Mouse (Mus musculus) forebrain, embryonic 12.5 days (tissue): ENCODE measurements around the gene Klk1b4. TPM values are rescaled to one million over a fixed set of nuclear protein-coding genes. Genes with fewer than 3 reads are reported as not detected.
"Not testable (repeated sequence)": the region's sequence is repeated elsewhere in the genome, so short reads cannot be mapped to it uniquely, and the experiment has no call there.

Experiments used
- ATAC-seq: fragments of 200-750 bp; cut with Nextera tagmentation; 2 replicates; pipeline ENCODE4 v1.8.0; 2017; ENCODE audit warnings: moderate TSS enrichment; ENCODE audit not compliant: low FRiP score
- H3K27ac ChIP-seq: fragments of 300-500 bp; sonication (generic); 2 replicates; pipeline ENCODE4 v1.5.1; 2016; ENCODE audit warnings: mild to moderate bottlenecking
- H3K27me3 ChIP-seq: fragments of 300-500 bp; sonication (generic); 2 replicates; pipeline ENCODE4 v1.6.1; 2016; ENCODE audit warnings: mild to moderate bottlenecking
- H3K36me3 ChIP-seq: fragments of 300-500 bp; sonication (generic); replicated peaks from 2 replicates; pipeline ENCODE4 v1.6.1; 2016; ENCODE audit warnings: mild to moderate bottlenecking
- H3K4me1 ChIP-seq: fragments of 300-500 bp; sonication (generic); 2 replicates; pipeline ENCODE4 v1.6.1; 2016
- H3K4me2 ChIP-seq: fragments of 300-500 bp; sonication (generic); 2 replicates; pipeline ENCODE4 v1.6.1; 2016; ENCODE audit warnings: mild to moderate bottlenecking, moderate library complexity
- H3K4me3 ChIP-seq: fragments of 300-500 bp; sonication (generic); replicated peaks from 2 replicates; pipeline ENCODE4 v1.5.1; 2016; ENCODE audit warnings: mild to moderate bottlenecking
- H3K9ac ChIP-seq: fragments of 300-500 bp; sonication (generic); 2 replicates; pipeline ENCODE4 v1.6.1; 2016; ENCODE audit warnings: mild to moderate bottlenecking
- H3K9me3 ChIP-seq: fragments of 300-500 bp; sonication (generic); 2 replicates; pipeline ENCODE4 v1.6.1; 2016
- WGBS: fragments of 180-500 bp; shearing (Covaris S2); methylation state at CpG from one replicate; pipeline ENCODE4 v1.1.7; 2016; 5-methylcytosine and 5-hydroxymethylcytosine counted together
- polyA plus RNA-seq: library from polyadenylated mRNA; unstranded; fragments of >200 nt; fragmentation: Nextera tagmentation; extraction: Ambion mirVana; gene quantifications from 2 replicates; pipeline ENCODE4 v1.2.1, GENCODE M21; 2016

Gene Klk1b4
- polyA plus RNA-seq, 1 experiment from 2014 or later: not detected

DNA sequence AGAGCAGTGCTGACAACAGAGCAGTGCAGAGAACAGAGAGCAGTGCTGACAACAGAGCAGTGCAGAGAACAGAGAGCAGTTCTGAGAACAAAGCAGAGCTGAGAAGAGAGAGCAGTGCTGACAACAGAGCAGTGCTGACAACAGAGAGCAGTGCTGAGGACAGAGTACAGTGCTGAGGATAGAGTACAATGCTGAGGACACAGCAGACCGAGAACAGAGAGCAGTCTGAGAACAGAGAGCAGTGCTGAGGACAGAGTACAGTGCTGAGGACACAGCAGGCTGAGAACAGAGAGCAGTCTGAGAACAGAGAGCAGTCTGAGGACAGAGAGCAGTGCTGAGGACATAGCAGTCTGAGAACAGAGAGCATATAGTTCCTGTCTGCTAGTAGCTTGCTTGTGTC lies 33.5 kb downstream of the Klk1b4 start:
- no peak overlapping the region for H3K4me3 ChIP-seq
- H3K4me1 ChIP-seq: peaks cover 7% of the 10 kb centered on the region
- no peak overlapping the region for H3K4me2 ChIP-seq
- no peaks in the 10 kb centered on the region for H3K9me3 ChIP-seq
- no peak for ATAC-seq
- H3K27ac ChIP-seq: no peak overlapping the region
- H3K9ac ChIP-seq: no peak overlapping the region
- 52% methylated on average over 1 of the region's 1 CpGs for WGBS
- H3K27me3 ChIP-seq: no peaks in the 10 kb centered on the region
- H3K36me3 ChIP-seq: no peaks in the 10 kb centered on the region

DNA sequence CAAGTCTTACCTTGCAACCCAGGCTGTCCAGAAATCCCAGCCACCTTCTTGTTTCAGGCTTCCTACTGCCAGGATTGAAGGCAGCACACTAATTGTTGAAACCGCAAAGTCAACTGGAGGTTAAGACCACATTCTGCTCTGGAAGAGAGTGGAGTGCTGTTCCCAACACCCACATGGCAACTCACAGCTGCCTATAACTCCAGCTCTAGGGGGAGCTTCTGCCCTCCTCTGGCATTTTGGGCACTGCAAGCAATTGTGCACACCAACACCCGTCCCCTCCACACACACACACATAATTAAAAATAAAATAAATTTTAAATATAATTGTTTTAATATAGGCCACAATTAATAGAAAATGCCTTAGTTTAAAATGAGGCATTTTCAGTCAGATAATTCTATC lies 33.9 kb downstream of the Klk1b4 start:
- H3K9ac ChIP-seq: no peak overlapping the region
- no peak overlapping the region for H3K27ac ChIP-seq
- H3K4me2 ChIP-seq: no peak overlapping the region
- H3K27me3 ChIP-seq: no peaks in the 10 kb centered on the region
- peaks cover 8% of the 10 kb centered on the region for H3K4me1 ChIP-seq
- H3K9me3 ChIP-seq: no peaks in the 10 kb centered on the region
- no peaks in the 10 kb centered on the region for H3K36me3 ChIP-seq
- ATAC-seq: no peak
- no peak overlapping the region for H3K4me3 ChIP-seq
- WGBS: 71% methylated on average over 2 of the region's 2 CpGs

DNA sequence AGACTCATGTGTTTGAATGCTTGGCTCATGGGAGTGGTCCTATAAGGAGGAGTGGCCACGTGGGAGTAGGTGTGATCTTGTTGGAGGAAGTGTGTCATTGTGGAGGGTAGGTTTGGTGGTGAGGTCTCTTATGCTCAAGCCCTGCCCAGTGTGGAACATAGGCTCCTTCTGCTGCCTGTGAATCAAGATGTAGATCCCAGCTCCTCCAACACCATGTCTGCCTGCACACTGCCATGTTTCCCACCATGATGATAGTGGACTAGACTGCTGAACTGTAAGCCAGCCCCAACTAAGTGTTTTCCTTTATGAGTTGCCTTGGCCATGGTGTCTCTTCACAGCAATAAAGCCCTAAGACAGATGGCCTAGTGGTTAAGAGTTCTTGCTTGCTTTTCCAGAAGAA lies 36.8 kb downstream of the Klk1b4 start:
- H3K27me3 ChIP-seq: no peaks in the 10 kb centered on the region
- H3K9ac ChIP-seq: no peak overlapping the region
- H3K27ac ChIP-seq: no peak overlapping the region
- peaks cover 13% of the 10 kb centered on the region for H3K36me3 ChIP-seq
- 73% methylated on average over 1 of the region's 1 CpGs for WGBS
- H3K4me3 ChIP-seq: no peak overlapping the region
- no peaks in the 10 kb centered on the region for H3K9me3 ChIP-seq
- ATAC-seq: no peak
- H3K4me1 ChIP-seq: peaks cover 23% of the 10 kb centered on the region
- no peak overlapping the region for H3K4me2 ChIP-seq

DNA sequence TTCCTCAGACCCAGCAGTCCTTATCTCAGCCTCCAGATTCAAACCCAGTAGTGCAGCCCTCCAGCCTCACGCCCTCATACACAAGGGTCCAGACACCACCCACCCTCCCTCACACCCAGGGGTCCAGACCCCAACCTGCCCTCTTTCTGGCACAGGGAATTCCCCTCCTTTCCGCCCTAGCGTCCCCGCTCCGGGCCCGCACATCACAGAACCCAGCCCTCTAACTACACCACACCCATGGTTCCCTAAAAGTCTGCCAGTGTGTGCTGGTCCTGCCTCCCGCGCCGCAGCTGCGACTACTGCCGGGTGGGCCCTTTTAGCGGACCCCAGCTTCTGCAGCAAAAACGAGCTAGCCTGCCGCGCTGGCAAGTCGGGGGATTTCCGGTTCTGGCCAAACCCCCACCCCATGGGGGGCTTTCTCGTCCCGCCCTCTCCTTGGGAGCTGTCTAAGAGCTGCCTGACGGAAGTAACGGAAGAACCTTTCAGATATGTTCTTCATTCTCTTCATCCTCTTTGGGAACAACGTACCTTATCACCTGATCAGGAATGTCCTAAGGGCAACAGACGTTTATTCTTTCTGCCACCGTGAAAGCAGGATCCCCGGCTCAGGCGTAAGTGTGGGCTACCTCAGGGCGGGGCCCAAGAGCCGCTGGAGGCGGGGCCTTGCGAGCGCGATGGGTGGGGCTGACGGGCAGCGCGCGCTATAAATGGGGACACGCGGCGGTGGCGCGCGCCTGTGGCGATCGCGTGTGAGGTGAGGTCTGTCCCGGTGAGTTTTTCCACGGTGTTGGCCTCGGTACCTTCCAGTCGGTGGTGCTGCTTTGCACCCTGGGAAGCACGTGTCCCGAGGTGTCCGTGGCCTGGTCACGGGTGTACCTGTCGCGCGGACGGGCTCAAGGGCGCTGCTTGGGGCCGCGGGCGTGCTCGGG lies 39.1 kb downstream of the Klk1b4 start, which contains the start of the genes 1700028J19Rik and 2410002F23Rik:
Gene 1700028J19Rik, minus strand, starts transcription at position 641 of the 929 bp plus-strand sequence.
Gene 2410002F23Rik, plus strand, starts transcription at position 668 of the 929 bp plus-strand sequence.
- under 1% methylated on average over 62 of the region's 62 CpGs for WGBS
- Histone ChIP-seq H3K9me3 (no peaks in the 10 kb centered on the region), H3K27me3 (no peaks in the 10 kb centered on the region), H3K36me3 (peaks cover 34% of the 10 kb centered on the region), H3K4me3 (peak within 1 kb of the TSS; percentile 87), H3K4me1 (peaks cover 26% of the 10 kb centered on the region), H3K27ac (peak within 1 kb of the TSS; percentile 91), H3K9ac (peak within 1 kb of the TSS; percentile 93), H3K4me2 (peak within 1 kb of the TSS; percentile 82)
- peak; percentile 89 for ATAC-seq

DNA sequence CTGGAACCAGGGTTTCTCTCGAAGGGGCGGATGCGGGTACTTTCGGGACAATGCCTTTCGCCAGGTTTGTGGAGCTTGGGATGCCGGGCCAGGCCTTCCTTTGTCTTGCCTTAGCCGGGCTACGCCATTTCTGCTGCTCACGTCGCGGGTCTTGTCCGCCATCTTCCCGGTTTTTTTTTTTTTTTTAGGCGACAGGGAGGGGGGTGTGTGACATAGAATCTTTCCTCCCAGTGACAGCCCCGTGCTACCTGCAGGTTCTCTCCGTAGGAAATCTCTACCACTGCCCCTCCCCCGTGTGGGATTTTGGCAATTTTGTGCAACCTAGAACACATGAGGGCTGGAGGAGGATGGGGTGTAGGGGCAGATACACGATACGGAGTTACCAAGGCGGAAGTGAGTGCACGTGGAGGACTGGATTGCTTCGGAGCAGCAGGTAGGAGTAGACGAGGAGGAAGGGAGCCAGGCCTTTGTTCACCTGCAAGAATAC lies 39.8 kb downstream of the Klk1b4 start:
- H3K27me3 ChIP-seq: no peaks in the 10 kb centered on the region
- H3K9me3 ChIP-seq: no peaks in the 10 kb centered on the region
- H3K4me1 ChIP-seq: peaks cover 26% of the 10 kb centered on the region
- peak overlapping the region; percentile 93 for H3K9ac ChIP-seq
- peak overlapping the region; percentile 87 for H3K4me3 ChIP-seq
- peaks cover 38% of the 10 kb centered on the region for H3K36me3 ChIP-seq
- under 1% methylated on average over 23 of the region's 23 CpGs for WGBS
- peak; percentile 20 for ATAC-seq
- H3K4me2 ChIP-seq: peak overlapping the region; percentile 82
- peak overlapping the region; percentile 91 for H3K27ac ChIP-seq

DNA sequence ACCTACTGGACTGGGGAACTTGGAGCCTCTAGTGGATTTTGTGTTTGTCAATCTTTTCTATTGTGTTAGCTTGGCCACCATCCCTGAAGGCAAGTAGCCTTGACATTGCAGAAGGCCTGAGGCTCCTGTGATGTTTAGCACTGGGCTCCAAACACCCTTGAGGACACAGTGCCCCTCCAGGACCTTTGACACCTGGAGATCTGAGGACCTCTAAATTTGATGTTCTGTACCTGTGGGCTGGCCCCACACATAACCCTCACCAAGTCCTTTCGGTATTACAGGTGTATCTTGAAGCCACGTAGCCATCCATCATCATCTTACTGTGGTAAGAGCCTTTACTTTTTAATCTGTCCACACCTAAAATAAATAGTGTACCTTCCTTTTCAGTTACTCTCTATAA lies 40.7 kb downstream of the Klk1b4 start:
- H3K27ac ChIP-seq: no peak overlapping the region
- H3K4me3 ChIP-seq: peak overlapping the region; percentile 87
- no peaks in the 10 kb centered on the region for H3K27me3 ChIP-seq
- H3K4me2 ChIP-seq: peak overlapping the region; percentile 82
- H3K9ac ChIP-seq: peak overlapping the region; percentile 93
- ATAC-seq: no peak
- H3K36me3 ChIP-seq: peaks cover 47% of the 10 kb centered on the region
- WGBS: 94% methylated on average over 2 of the region's 2 CpGs
- H3K4me1 ChIP-seq: peaks cover 26% of the 10 kb centered on the region
- H3K9me3 ChIP-seq: no peaks in the 10 kb centered on the region

DNA sequence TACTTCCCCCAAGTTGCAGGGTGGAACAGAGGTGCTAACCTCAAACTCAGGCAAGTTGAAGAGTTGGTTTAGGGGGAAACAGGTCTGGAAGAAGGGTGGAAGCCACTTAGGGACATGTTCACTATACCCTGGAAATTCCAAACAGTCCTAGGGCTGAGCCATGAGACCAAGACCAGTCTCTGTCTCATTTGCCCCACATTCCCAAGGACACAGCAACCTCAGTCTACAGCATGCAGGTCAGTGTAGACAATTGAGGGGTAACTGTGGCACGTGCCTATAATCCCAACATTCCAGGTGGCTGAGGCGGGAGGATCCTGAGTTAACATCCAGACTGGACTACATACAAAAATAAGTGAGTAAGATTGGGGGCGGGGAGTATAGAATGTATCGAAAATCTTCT lies 42.0 kb downstream of the Klk1b4 start:
- Histone ChIP-seq H3K4me1 (peaks cover 26% of the 10 kb centered on the region), H3K9me3 (no peaks in the 10 kb centered on the region), H3K4me2 (no peak overlapping the region), H3K27me3 (no peaks in the 10 kb centered on the region), H3K27ac (no peak overlapping the region), H3K36me3 (peaks cover 60% of the 10 kb centered on the region), H3K9ac (no peak overlapping the region), H3K4me3 (no peak overlapping the region)
- WGBS: 91% methylated on average over 4 of the region's 4 CpGs
- no peak for ATAC-seq

DNA sequence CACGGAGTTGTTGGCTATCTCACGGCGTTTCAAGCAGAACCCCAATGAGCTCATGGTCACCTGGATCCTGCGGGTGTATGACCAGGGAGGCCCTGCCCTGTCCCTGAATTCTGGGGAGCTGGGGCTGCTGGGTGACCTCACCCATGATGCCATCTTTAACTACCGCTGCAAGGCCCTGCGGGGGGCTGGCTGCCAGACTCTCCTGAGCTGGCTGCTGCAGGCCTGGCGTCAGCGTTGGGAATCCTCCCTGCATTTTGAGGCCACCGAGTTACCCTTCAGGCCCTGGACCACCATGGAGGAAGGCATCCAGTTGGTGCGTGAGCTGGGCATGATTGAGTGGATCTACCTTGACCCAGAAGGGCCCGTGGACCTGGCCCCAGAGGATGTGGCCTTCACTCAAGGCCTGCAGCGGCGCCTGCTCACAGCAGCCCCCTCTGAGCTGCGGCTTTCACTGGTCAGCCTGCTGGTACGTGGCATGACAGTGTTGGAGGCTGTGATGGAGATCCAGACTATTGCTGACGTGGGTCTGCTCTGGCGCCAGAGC lies 43.6 kb downstream of the Klk1b4 start:
- not testable (repeated sequence) for H3K27me3 ChIP-seq, H3K27ac ChIP-seq, H3K4me2 ChIP-seq, H3K9me3 ChIP-seq, H3K4me3 ChIP-seq, ATAC-seq, H3K9ac ChIP-seq
- Histone ChIP-seq H3K36me3 (peaks cover 70% of the 10 kb centered on the region), H3K4me1 (peaks cover 18% of the 10 kb centered on the region)
- WGBS: 88% methylated on average over 17 of the region's 17 CpGs

DNA sequence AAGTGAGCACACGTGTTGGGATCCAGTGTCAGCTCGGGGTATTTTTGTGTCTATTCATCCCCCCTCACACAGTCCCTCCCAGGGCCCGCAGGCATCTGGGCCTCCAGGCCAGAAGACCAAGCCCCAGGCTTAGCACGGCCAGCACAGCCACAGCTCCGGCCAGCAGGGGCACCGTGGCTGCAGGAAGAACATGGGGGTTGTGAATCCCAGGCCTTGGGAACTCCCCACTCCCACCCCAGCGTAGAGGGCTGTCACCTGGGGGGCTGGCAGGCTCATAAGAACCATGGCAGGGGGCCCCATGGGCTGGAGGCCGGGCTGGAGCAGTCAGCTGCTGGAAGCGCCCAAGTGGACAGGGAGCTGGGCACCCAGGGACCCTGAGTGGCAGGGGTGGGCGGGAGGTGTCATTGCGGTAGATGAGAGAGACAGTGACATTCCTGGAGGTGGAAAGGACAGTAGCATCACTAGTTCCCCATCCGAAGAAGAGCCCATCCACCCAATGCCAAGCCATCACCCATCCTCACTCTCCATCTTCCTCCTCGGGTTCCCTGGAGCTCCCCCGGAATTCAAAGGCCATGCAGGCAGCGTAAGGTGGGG lies 45.9 kb downstream of the Klk1b4 start:
- H3K36me3 ChIP-seq: peaks cover 67% of the 10 kb centered on the region
- no peaks in the 10 kb centered on the region for H3K9me3 ChIP-seq

DNA sequence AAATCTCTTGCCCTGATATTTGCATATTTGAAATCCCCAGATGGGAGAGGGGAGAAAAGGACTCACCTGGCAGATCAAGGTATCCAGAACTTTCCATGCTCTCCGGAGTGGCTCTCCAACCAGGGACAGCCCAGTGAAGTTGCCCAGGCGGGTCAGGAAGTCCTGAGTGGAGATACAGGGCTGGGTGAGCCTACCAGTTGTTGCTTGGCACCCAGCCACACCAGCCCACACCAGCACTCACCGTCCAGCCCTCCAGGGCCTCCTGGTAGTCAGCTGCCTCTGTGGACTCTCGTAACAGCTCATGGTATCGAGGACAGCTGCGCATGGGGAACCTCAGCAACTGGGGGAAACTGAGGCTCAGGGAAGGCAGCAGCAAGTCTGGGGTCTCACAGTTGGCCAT lies 47.7 kb downstream of the Klk1b4 start:
- Histone ChIP-seq H3K36me3 (peaks cover 49% of the 10 kb centered on the region), H3K9me3 (no peaks in the 10 kb centered on the region), H3K9ac (no peak overlapping the region), H3K27ac (no peak overlapping the region), H3K4me1 (no peaks in the 10 kb centered on the region), H3K27me3 (no peaks in the 10 kb centered on the region), H3K4me2 (no peak overlapping the region), H3K4me3 (no peak overlapping the region)
- ATAC-seq: no peak
- 90% methylated on average over 6 of the region's 6 CpGs for WGBS

More for the DNA sequence above, 45.9 kb downstream of the Klk1b4 start:
- H3K27ac ChIP-seq: 0 out of 2 replicates have a peak overlapping the region, but pooled peaks have one; percentile 2
- no peak overlapping the region for H3K4me3 ChIP-seq
- no peak for ATAC-seq
- H3K4me1 ChIP-seq: peaks cover 9% of the 10 kb centered on the region
- H3K9ac ChIP-seq: no peak overlapping the region
- H3K4me2 ChIP-seq: no peak overlapping the region
- WGBS: 71% methylated on average over 15 of the region's 15 CpGs
- no peaks in the 10 kb centered on the region for H3K27me3 ChIP-seq

DNA sequence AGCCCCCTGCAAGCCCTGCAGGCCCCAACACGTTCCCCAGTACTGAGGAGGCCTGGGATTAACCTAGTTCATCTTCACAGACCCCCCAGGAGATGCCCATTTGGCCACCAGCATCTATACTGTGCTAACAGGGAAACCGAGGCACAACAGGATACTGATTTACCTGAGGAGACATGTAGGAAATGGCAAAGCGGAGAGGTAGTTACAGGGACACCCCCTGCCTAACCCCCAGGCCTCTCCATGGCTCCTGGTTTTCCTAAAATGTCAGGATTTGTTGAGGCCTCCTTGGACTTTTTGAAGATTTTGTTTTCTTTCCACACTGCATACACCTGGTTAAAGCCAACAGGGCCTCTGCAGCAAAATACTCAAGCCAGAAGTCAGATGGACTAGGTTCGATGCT lies 50.0 kb downstream of the Klk1b4 start, which contains the start of gene Acp4:
Gene Acp4, minus strand, starts transcription at position 101 of the 400 bp plus-strand sequence.
- no peaks in the 10 kb centered on the region for H3K4me1 ChIP-seq
- WGBS: 83% methylated on average over 4 of the region's 4 CpGs
- no peak within 1 kb of the TSS for H3K9ac ChIP-seq
- peaks cover 10% of the 10 kb centered on the region; the same call in 1 of the 2 replicates for H3K27me3 ChIP-seq
- H3K4me2 ChIP-seq: no peak within 1 kb of the TSS
- H3K4me3 ChIP-seq: no peak within 1 kb of the TSS
- ATAC-seq: no peak
- no peaks in the 10 kb centered on the region for H3K9me3 ChIP-seq
- peaks cover 29% of the 10 kb centered on the region for H3K36me3 ChIP-seq
- H3K27ac ChIP-seq: no peak within 1 kb of the TSS

DNA sequence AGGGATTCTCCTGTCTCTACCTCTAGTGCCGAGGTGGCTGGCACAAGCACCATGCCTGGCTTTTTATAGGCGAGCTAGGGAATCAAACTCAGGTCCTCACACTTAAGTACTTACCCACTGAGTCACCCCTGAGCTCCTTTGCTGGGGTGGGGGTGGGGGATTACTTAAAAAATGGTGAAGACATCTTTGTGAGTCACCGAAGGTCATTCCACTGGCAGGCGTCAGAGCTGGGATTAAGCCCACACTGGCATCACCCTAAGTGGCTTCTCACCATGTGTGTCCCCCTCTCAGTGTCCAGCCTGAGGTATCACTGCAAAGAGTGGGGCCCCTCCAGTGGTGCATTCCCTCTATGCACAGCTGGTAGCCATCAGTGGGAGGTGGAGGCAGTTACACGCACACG lies 53.2 kb downstream of the Klk1b4 start:
- ATAC-seq: no peak
- 71% methylated on average over 6 of the region's 6 CpGs for WGBS
- Histone ChIP-seq H3K9ac (no peak overlapping the region), H3K4me3 (no peak overlapping the region), H3K36me3 (no peaks in the 10 kb centered on the region), H3K4me2 (no peak overlapping the region), H3K27ac (no peak overlapping the region), H3K4me1 (peaks cover 7% of the 10 kb centered on the region), H3K27me3 (peaks cover 26% of the 10 kb centered on the region), H3K9me3 (no peaks in the 10 kb centered on the region)
